Mouse (Mus musculus) lung, embryonic 14.5 days (tissue): ENCODE results near the gene Gnmt. TPM values are rescaled to one million over a fixed set of nuclear protein-coding genes. Genes with fewer than 3 reads are reported as not detected.

Experiments used
- ATAC-seq: fragments of 200-750 bp; cut with Nextera tagmentation; 2 replicates; pipeline ENCODE4 v1.8.0; 2017; ENCODE audit warnings: mild to moderate bottlenecking, moderate TSS enrichment, moderate library complexity; ENCODE audit not compliant: insufficient read depth
- DNase-seq: peaks from one replicate; pipeline ENCODE4 v3.0.0-alpha.2; 2015
- H3K27ac ChIP-seq: fragments of 300-500 bp; sonication (generic); 2 replicates; pipeline ENCODE4 v1.5.1; 2014; ENCODE audit warnings: low read depth, mild to moderate bottlenecking, moderate library complexity
- H3K27me3 ChIP-seq: fragments of 300-500 bp; sonication (generic); 2 replicates; pipeline ENCODE4 v1.6.1; 2014; ENCODE audit warnings: low read length, control low read depth; ENCODE audit not compliant: insufficient read depth
- H3K36me3 ChIP-seq: fragments of 300-500 bp; sonication (generic); 2 replicates; pipeline ENCODE4 v1.6.1; 2014; ENCODE audit warnings: control low read depth; ENCODE audit not compliant: insufficient read depth
- H3K4me1 ChIP-seq: fragments of 300-500 bp; sonication (generic); 2 replicates; pipeline ENCODE4 v1.6.1; 2014; ENCODE audit warnings: antibody characterized with exemption, control low read depth; ENCODE audit not compliant: insufficient read depth
- H3K4me2 ChIP-seq: fragments of 300-500 bp; sonication (generic); 2 replicates; pipeline ENCODE4 v1.6.1; 2014; ENCODE audit warnings: mild to moderate bottlenecking
- H3K4me3 ChIP-seq: fragments of 300-500 bp; sonication (generic); 2 replicates; pipeline ENCODE4 v1.5.1; 2014; ENCODE audit warnings: low read depth, low read length
- H3K9ac ChIP-seq: fragments of 300-500 bp; sonication (generic); 2 replicates; pipeline ENCODE4 v1.6.1; 2014
- H3K9me3 ChIP-seq: fragments of 300-500 bp; sonication (generic); 2 replicates; pipeline ENCODE4 v1.6.1; 2016; ENCODE audit warnings: low read depth, low read length, control low read depth
- CTCF ChIP-seq: IDR thresholded peaks from 2 replicates; pipeline ENCODE4 v1.5.1; 2016; ENCODE audit warnings: antibody characterized with exemption, low read depth
- WGBS: fragments of 180-500 bp; shearing (Covaris S2); extraction: QIAGEN DNeasy Blood & Tissue Kit; methylation state at CpG from one replicate; pipeline ENCODE4 v1.1.7; 2014; 5-methylcytosine and 5-hydroxymethylcytosine counted together
- polyA plus RNA-seq: library from polyadenylated mRNA; unstranded; fragments of >200 nt; fragmentation: Nextera tagmentation; extraction: Ambion mirVana; gene quantifications from 2 replicates; pipeline ENCODE4 v1.2.1, GENCODE M21; 2014

Gnmt gene
- polyA plus RNA-seq, 1 experiment from 2014 or later: 1.5 TPM

DNA sequence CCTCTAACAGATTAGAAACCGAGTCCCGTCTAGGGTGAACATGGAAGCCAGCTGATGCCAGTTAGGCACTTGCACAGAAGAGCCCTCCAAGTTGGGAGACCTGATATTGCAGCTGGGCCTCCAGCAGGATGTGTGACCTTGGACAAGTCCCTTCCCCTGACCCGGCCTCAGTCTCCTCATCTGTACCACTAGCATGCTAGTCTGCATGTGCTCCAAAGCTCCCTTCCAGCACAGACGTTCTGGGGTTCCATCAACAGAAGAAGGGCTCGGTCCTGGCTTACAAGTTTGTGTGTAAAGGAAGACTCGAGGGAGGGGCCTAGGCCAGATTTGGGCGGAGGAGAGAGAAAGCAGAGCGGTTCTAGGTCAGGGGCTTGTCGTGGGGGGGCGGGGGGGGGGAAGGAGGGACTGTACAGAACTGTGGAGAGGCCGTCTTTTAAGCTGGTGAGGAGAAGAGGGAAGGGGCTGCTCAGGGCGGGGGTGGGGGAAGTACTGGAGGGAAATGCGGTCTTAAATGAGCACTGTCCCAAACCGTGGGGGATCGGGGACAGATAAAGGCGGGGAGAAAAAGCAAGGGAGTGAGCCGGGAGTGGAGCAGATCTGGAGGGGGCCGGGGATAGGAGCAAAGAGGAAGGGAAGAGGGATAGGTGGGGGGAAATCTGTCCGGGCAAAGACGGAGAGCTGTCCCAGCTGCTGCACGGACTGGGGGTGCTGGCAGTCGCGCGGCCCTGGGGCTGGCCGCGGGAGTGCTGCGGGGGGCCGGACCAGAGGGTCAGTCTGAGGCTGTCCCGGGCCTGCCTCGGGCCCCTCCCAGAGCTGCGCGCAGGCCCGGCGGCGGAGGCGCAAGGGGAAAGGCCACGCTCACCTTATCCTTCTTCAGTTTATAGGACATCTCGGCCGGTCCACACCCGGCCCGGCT lies 24.7 kb downstream of the Gnmt start:
- Histone ChIP-seq H3K27me3 (no peaks in the 10 kb centered on the region), H3K27ac (peak overlapping the region; percentile 95), H3K36me3 (peaks cover 11% of the 10 kb centered on the region), H3K9ac (peak overlapping the region; percentile 91), H3K9me3 (no peaks in the 10 kb centered on the region), H3K4me3 (peak overlapping the region; percentile 93), H3K4me1 (peaks cover 10% of the 10 kb centered on the region), H3K4me2 (peak overlapping the region; percentile 95)
- peak; percentile 89 for ATAC-seq
- peak; percentile 39 for DNase-seq
- TF ChIP-seq CTCF: no peak
- 2% methylated on average over 40 of the region's 41 CpGs for WGBS

DNA sequence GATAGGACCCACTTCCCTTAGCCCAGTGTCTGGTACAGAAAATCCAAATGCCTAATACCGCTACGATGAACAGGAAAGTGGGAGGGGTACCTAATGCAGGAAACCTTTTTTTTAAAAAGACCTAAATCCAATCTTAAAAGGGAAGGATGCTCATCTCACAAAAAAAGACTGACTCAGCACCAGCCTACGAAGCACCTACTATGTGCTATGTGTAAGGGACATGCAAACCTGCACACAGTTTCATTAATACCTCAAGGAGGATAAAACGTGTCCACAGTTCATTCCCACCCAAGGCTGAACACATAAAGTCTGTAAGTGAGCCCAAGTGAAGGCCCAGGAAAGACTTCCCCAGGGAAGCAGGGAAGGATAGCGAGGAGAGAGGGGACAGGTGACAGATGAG lies 26.5 kb downstream of the Gnmt start:
- no peaks in the 10 kb centered on the region for H3K9me3 ChIP-seq
- no peaks in the 10 kb centered on the region for H3K27me3 ChIP-seq
- peak overlapping the region; percentile 95 for H3K4me2 ChIP-seq
- peaks cover 23% of the 10 kb centered on the region for H3K36me3 ChIP-seq
- no peak overlapping the region for H3K27ac ChIP-seq
- DNase-seq (no peak), ATAC-seq (no peak)
- TF ChIP-seq CTCF: no peak
- H3K4me1 ChIP-seq: peaks cover 10% of the 10 kb centered on the region
- WGBS: 83% methylated on average over 5 of the region's 5 CpGs
- no peak overlapping the region; the same call in 1 of the 2 replicates for H3K9ac ChIP-seq
- no peak overlapping the region for H3K4me3 ChIP-seq

DNA sequence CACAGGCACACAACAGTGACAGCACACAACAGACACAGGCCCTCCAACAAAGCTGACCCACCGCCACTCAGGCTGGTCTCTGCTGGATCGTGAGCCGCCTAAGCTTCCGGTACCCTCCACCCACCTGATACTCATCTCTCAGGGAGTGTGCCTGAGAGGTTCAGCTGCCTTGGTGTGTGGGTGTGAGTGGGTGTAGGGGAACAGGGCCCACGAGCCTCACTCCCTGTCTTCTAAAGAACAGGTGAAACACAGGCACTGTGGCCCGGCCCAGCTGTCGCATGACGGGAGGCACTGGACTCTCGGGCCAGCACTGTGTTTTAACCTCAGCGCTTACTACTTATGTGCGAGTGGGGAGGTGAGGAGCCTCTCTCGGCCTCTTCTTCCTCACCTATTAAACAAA lies 26.9 kb downstream of the Gnmt start:
- Histone ChIP-seq H3K4me2 (no peak overlapping the region), H3K4me1 (peaks cover 10% of the 10 kb centered on the region), H3K36me3 (peaks cover 23% of the 10 kb centered on the region), H3K27ac (no peak overlapping the region), H3K4me3 (no peak overlapping the region), H3K27me3 (no peaks in the 10 kb centered on the region), H3K9me3 (no peaks in the 10 kb centered on the region), H3K9ac (no peak overlapping the region; the same call in 1 of the 2 replicates)
- no peak for DNase-seq
- WGBS: 84% methylated on average over 12 of the region's 12 CpGs
- no peak for ATAC-seq
- no peak for TF ChIP-seq CTCF

DNA sequence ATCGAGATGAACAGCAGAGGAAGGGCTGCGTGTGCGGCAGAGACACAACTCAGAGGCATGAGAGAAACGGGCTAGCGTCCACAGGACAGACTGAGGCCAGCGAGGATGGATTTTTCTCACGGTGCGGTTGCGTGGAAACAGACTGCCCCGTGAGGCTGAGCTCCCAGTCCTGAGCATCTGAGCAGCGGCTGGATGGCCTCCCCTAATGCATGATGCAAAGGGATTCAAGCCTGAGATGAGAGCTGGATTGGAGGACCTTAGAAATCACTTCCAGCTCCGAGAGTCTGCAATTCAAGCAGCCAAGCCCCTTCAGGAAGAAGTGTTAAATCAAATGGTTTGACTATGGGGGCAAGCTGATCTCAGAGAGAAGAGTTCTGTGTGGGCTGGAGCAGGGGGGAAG lies 27.5 kb downstream of the Gnmt start:
- no peak overlapping the region for H3K9ac ChIP-seq
- WGBS: 79% methylated on average over 12 of the region's 12 CpGs
- TF ChIP-seq CTCF: no peak

DNA sequence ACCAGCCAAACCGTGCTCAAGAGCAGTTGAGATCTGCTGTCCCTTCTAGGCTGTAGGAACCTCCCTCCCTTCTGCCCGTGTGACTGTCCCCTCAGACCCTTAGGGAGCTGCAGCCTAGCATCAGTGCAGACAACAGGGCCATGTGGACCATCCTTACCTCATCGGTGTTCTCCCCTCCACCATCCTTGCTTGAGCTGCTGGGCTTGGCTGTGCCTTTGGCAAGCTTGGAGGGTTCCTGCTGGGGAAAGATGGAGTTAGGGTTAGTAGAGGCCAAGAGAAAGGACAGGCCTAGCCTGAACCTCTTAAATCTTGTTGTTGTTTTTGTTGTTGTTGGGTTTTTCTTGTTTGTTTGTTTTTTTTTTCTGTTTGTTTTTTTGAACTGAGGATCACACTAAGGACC lies 29.1 kb downstream of the Gnmt start:
- Histone ChIP-seq H3K4me3 (no peak overlapping the region), H3K27me3 (no peaks in the 10 kb centered on the region), H3K36me3 (peaks cover 26% of the 10 kb centered on the region), H3K9ac (no peak overlapping the region), H3K9me3 (no peaks in the 10 kb centered on the region), H3K27ac (no peak overlapping the region), H3K4me2 (no peak overlapping the region), H3K4me1 (peaks cover 10% of the 10 kb centered on the region; the same call in 1 of the 2 replicates)
- DNase-seq: no peak
- WGBS: 93% methylated on average over 3 of the region's 3 CpGs
- ATAC-seq: no peak
- no peak for TF ChIP-seq CTCF

More for the DNA sequence above, 27.5 kb downstream of the Gnmt start:
- Histone ChIP-seq H3K4me2 (no peak overlapping the region), H3K36me3 (peaks cover 23% of the 10 kb centered on the region), H3K27me3 (no peaks in the 10 kb centered on the region), H3K9me3 (no peaks in the 10 kb centered on the region), H3K27ac (no peak overlapping the region), H3K4me1 (peaks cover 10% of the 10 kb centered on the region; the same call in 1 of the 2 replicates), H3K4me3 (no peak overlapping the region)
- DNase-seq (no peak), ATAC-seq (no peak)

DNA sequence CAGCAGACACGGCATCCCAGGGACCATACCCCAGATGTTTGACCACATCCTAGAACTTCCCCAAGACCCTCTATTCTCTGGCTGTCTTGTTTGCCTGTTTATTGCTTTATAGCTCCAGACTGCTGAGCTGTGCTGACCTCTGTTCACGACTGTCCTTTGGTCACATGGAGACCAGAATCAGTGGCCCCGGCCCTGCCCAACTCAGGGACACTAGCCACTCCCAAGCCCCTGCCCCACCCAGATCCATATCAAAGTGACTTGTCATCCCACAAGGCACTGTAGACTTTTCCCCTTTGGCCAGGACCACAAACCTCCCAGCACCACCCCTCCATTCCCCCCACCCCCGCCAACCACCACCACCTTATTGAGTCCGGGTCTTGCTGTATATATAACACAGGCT lies 29.7 kb downstream of the Gnmt start:
- H3K4me2 ChIP-seq: no peak overlapping the region
- H3K9me3 ChIP-seq: no peaks in the 10 kb centered on the region
- DNase-seq (no peak), ATAC-seq (no peak)
- peaks cover 10% of the 10 kb centered on the region; the same call in 1 of the 2 replicates for H3K4me1 ChIP-seq
- H3K27me3 ChIP-seq: no peaks in the 10 kb centered on the region
- no peak for TF ChIP-seq CTCF
- no peak overlapping the region for H3K27ac ChIP-seq
- H3K4me3 ChIP-seq: no peak overlapping the region
- WGBS: 81% methylated on average over 5 of the region's 5 CpGs
- H3K36me3 ChIP-seq: peaks cover 26% of the 10 kb centered on the region
- no peak overlapping the region for H3K9ac ChIP-seq

DNA sequence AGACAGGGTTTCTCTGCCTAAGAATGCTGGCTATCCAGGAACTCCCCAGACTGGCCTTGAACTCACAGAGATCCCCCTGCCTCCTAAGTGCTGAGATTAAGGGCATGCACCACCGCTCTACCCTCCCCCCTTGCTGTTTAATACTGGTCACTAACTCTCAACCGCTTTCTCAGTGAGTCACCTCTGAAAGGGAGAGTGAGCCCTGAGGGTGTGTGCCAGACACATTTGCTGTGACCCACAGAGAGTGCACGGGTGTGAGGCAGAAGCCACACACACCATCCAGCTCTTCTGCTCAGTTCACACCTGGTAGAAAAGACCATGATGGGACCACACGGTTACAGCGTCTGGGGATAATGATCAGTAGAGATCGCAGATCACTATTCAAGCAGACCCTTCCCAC lies 30.5 kb downstream of the Gnmt start:
- Histone ChIP-seq H3K9ac (no peak overlapping the region), H3K36me3 (peaks cover 26% of the 10 kb centered on the region), H3K27me3 (no peaks in the 10 kb centered on the region), H3K27ac (no peak overlapping the region), H3K4me2 (no peak overlapping the region), H3K4me3 (no peak overlapping the region), H3K9me3 (no peaks in the 10 kb centered on the region), H3K4me1 (peaks cover 4% of the 10 kb centered on the region; the same call in 1 of the 2 replicates)
- DNase-seq: no peak
- no peak for TF ChIP-seq CTCF
- WGBS: 85% methylated on average over 6 of the region's 6 CpGs
- ATAC-seq: no peak
